Mouse (Mus musculus) midbrain, embryonic 14.5 days (tissue): ENCODE measurements at regions not wholly inside any gene's neighbourhood (a gene's known extent, or its start where the extent isn't known, plus 50 kb on each side); places are given as distances from the start of the nearest gene placed in this dataset.
A peak's percentile ranks its signal among the peaks of the same experiment; 100 is the strongest.
"Not testable (repeated sequence)": the region's sequence is repeated elsewhere in the genome, so short reads cannot be mapped to it uniquely, and the experiment has no call there.

ENCODE experiments used
- ATAC-seq: fragments of 200-750 bp; cut with Nextera tagmentation; 2 replicates; pipeline ENCODE4 v1.8.0; 2017; ENCODE audit warnings: moderate number of reproducible peaks, moderate library complexity; ENCODE audit not compliant: low FRiP score, low TSS enrichment
- DNase-seq: peaks from one replicate; pipeline ENCODE4 v3.0.0-alpha.2; 2015
- H3K27ac ChIP-seq: fragments of 300-500 bp; sonication (generic); replicated peaks from 2 replicates; pipeline ENCODE4 v1.5.1; 2014; ENCODE audit warnings: mild to moderate bottlenecking, low read depth, low read length, moderate library complexity
- H3K27me3 ChIP-seq: fragments of 300-500 bp; sonication (generic); 2 replicates; pipeline ENCODE4 v1.6.1; 2014; ENCODE audit warnings: low read length, control low read depth, mixed read lengths; ENCODE audit not compliant: control insufficient read depth, insufficient read depth
- H3K36me3 ChIP-seq: fragments of 300-500 bp; sonication (generic); 2 replicates; pipeline ENCODE4 v1.6.1; 2014; ENCODE audit warnings: low read length, control low read depth; ENCODE audit not compliant: control insufficient read depth, insufficient read depth
- H3K4me1 ChIP-seq: fragments of 300-500 bp; sonication (generic); 2 replicates; pipeline ENCODE4 v1.6.1; 2014; ENCODE audit warnings: mild to moderate bottlenecking, antibody characterized with exemption, low read length, control low read depth; ENCODE audit not compliant: control insufficient read depth, insufficient read depth
- H3K4me2 ChIP-seq: fragments of 300-500 bp; sonication (generic); 2 replicates; pipeline ENCODE4 v1.6.1; 2014; ENCODE audit warnings: mild to moderate bottlenecking, low read length, moderate library complexity
- H3K4me3 ChIP-seq: fragments of 300-500 bp; sonication (generic); replicated peaks from 2 replicates; pipeline ENCODE4 v1.5.1; 2014; ENCODE audit warnings: low read depth, low read length
- H3K9ac ChIP-seq: fragments of 300-500 bp; sonication (generic); replicated peaks from 2 replicates; pipeline ENCODE4 v1.6.1; 2014; ENCODE audit warnings: mild to moderate bottlenecking, low read length, moderate library complexity
- H3K9me3 ChIP-seq: fragments of 300-500 bp; sonication (generic); 2 replicates; pipeline ENCODE4 v1.6.1; 2016; ENCODE audit warnings: low read length, control low read depth, mixed read lengths; ENCODE audit not compliant: control insufficient read depth
- WGBS: fragments of 180-500 bp; shearing (Covaris S2); extraction: QIAGEN DNeasy Blood & Tissue Kit; methylation state at CpG from one replicate; pipeline ENCODE4 v1.1.7; 2014; 5-methylcytosine and 5-hydroxymethylcytosine counted together

DNA sequence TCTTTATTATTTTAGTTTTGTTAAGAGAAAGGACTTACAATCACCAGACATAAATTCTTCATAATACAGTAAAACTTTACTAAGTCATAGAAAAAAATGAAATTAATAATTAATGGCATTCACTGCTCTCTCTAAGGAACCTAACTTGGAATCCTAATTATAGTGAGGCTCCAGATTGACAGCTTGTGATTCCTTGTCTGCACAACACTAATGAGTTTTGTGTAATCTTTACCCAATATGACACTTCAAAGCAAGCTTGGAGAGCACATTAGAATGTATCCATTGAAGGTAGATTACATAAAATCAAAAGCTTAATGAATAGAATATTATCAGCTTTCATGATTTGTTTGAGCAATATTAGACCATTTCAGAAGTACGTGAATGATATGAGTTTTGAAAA is 1914.7 kb downstream of the Efna5 start:
- H3K4me1 ChIP-seq: no peaks in the 10 kb centered on the region
- WGBS: 41% methylated on average over 1 of the region's 1 CpGs
- no peaks in the 10 kb centered on the region for H3K9me3 ChIP-seq
- H3K27ac ChIP-seq: no peak overlapping the region
- DNase-seq: peak; percentile 39
- no peak overlapping the region for H3K4me2 ChIP-seq
- H3K4me3 ChIP-seq: no peak overlapping the region
- no peak overlapping the region for H3K9ac ChIP-seq
- no peaks in the 10 kb centered on the region for H3K27me3 ChIP-seq
- no peaks in the 10 kb centered on the region for H3K36me3 ChIP-seq
- no peak; the same call in 1 of the 2 replicates for ATAC-seq

DNA sequence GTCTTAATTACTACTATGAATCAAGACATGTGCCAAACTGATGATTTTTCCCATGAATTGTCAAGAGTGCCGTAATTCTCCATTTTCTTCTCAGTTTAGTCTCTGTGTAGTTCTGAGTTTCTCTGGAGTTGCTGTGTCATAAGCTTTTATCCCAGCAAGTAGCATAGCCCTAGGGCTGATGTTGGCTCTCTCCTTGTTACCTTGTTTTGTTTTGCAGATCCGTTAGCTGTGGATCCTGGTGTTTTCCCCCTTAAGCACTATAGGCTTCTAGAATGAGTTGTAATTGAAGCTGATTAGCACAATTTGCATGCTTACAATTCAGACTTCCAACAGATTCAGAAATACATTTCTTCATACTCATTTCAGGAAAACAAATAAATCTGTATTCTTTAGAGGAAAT is 1915.5 kb downstream of the Efna5 start:
- H3K27me3 ChIP-seq: no peaks in the 10 kb centered on the region
- WGBS: 44% methylated on average over 2 of the region's 2 CpGs
- no peak for ATAC-seq
- no peak overlapping the region for H3K4me3 ChIP-seq
- H3K4me1 ChIP-seq: no peaks in the 10 kb centered on the region
- no peak overlapping the region for H3K9ac ChIP-seq
- DNase-seq: peak; percentile 60
- no peaks in the 10 kb centered on the region for H3K36me3 ChIP-seq
- H3K9me3 ChIP-seq: no peaks in the 10 kb centered on the region
- no peak overlapping the region for H3K27ac ChIP-seq
- H3K4me2 ChIP-seq: no peak overlapping the region

DNA sequence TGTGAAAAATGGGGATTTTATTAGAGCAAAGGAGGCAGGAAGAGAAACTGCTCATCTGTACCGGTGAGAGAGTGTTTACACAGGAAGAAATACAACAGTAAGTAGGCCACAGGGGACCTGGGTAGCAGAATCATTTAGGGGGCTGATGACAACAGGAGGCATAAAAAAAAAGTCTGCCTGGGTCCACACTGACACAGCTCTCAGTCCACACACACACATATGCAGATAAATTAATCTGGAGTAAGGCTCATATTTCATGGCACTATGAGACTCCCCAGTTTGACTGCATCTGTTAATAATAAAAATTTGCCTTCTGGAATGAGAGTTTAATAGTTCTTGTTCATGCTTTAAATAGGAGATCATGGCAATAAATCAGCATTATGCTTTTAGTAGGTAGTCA is 1929.7 kb downstream of the Efna5 start:
- WGBS: 56% methylated on average over 1 of the region's 1 CpGs
- H3K27me3 ChIP-seq: no peaks in the 10 kb centered on the region
- no peak for ATAC-seq

DNA sequence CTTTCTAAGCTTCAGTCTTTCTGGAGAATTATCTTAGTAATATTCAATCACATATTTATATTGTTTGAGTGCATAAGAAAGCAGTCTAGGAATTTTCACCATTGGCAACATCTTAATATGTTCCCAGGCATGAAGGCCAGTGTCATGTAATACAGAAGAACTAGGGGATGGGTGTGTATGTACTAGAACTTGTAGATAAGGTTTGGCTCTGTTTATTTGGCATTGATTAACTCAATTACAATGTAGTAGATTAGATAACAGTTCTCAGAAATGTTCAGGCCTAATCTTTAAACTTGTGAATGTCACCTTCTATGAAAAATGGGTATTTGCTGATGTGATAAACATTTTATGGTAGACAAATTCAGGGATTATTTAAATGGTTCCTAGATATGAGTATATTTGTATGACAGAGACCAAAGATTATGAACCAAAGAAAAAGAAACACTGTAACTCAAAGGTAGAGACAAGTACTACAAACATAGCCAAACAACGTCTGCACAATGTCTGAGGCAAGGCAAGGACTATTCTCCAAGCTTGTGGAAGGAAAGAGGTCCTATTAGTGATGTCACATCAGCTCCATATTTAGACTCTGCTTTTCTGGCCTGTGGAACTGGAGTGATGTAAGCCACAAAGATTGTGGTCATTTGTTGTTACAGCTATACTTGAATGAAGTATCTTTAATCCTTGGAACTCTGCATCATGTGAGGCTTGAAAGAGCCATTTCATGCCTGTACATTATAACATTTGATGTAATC is 1924.8 kb upstream of the Nudt12 start:
- H3K27ac ChIP-seq: no peak overlapping the region

More for the DNA sequence above, 1929.7 kb downstream of the Efna5 start:
- Histone ChIP-seq H3K4me3 (no peak overlapping the region), H3K9me3 (no peaks in the 10 kb centered on the region), H3K9ac (no peak overlapping the region), H3K27ac (no peak overlapping the region), H3K4me1 (no peaks in the 10 kb centered on the region), H3K36me3 (no peaks in the 10 kb centered on the region), H3K4me2 (no peak overlapping the region)
- DNase-seq: peak; percentile 16

DNA sequence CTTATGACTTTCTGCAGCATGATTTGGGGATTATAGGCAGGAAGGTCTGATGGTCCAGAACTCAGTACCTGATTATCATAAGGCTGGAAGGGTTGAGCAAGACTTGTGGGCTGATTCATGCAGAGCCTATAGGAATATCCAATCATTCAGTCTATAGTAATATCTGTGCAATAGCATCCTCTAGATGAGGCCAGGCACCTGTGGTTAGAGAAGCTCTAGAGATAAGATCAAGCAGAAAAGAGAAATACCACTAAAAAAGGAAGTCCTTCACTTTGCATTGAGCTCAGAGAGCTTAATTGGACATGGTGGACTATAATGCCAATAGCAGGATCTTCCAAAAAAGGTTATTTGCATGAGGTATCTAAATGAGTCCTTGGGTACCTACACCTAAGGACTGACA is 1921.1 kb upstream of the Nudt12 start:
- Histone ChIP-seq H3K27ac (no peak overlapping the region), H3K4me1 (no peaks in the 10 kb centered on the region), H3K9ac (no peak overlapping the region), H3K27me3 (no peaks in the 10 kb centered on the region), H3K36me3 (no peaks in the 10 kb centered on the region), H3K4me3 (no peak overlapping the region), H3K4me2 (no peak overlapping the region), H3K9me3 (no peaks in the 10 kb centered on the region)
- ATAC-seq (no peak), DNase-seq (no peak)

More for the DNA sequence above, 1924.8 kb upstream of the Nudt12 start:
- 76% methylated on average over 1 of the region's 1 CpGs for WGBS
- Histone ChIP-seq H3K36me3 (no peaks in the 10 kb centered on the region), H3K4me1 (no peaks in the 10 kb centered on the region), H3K9me3 (no peaks in the 10 kb centered on the region), H3K9ac (no peak overlapping the region), H3K4me3 (no peak overlapping the region), H3K4me2 (no peak overlapping the region), H3K27me3 (no peaks in the 10 kb centered on the region)
- no peak for DNase-seq
- ATAC-seq: no peak

DNA sequence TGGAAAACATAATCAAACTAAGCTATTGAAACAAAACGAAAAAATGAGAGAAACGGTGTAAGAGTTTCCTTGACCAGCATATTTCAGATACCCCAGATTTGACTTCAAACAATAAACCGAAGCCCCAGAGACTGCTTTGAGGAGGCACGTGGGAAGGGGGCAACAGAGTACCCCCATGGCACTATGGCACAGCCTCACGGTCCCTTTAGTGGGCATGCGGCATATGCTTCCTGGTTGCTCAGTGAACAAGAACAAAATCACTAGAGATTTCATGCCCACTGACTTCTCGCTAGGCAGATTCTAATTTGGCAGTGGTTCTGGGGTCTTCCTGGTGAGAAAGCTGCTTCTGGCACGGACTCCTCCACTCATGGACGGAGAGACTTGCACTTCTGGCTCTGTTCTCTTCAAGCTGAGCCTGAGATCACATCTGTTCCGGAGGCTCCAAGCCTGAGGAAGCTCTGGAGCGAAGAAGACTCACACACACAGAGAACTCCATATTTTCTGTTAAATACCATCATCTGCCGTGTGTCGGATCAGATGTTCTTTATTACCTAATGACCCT is 1912.7 kb upstream of the Nudt12 start:
- DNase-seq (no peak), ATAC-seq (no peak)
- 90% methylated on average over 13 of the region's 13 CpGs for WGBS

DNA sequence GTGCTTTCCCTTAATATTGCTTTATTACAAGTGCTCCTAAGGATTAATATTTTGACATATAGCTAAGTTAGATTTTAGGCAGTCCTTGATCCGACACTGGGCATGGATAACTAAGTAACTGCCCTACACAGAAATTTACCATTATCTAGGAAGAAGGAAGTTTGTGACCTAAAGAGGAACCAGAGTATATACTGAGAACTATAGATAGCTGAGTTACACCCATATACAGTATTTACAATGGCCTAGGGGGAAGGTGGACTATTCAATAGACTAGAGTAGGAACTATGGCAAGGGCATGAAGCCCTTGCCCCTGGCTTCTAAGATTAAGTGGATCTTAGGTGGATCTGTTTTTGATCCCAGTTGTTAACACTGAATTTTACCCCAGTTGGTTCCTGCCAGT is 1869.5 kb upstream of the Nudt12 start:
- not testable (repeated sequence) for H3K36me3 ChIP-seq, H3K27me3 ChIP-seq, H3K4me1 ChIP-seq, DNase-seq, H3K4me3 ChIP-seq, H3K4me2 ChIP-seq, ATAC-seq, H3K9me3 ChIP-seq, H3K9ac ChIP-seq, H3K27ac ChIP-seq
- WGBS: 94% methylated on average over 1 of the region's 1 CpGs

More for the DNA sequence above, 1912.7 kb upstream of the Nudt12 start:
- Histone ChIP-seq H3K27me3 (no peaks in the 10 kb centered on the region), H3K9me3 (no peaks in the 10 kb centered on the region), H3K4me3 (no peak overlapping the region), H3K4me1 (no peaks in the 10 kb centered on the region), H3K36me3 (no peaks in the 10 kb centered on the region), H3K4me2 (no peak overlapping the region), H3K9ac (no peak overlapping the region), H3K27ac (no peak overlapping the region)

DNA sequence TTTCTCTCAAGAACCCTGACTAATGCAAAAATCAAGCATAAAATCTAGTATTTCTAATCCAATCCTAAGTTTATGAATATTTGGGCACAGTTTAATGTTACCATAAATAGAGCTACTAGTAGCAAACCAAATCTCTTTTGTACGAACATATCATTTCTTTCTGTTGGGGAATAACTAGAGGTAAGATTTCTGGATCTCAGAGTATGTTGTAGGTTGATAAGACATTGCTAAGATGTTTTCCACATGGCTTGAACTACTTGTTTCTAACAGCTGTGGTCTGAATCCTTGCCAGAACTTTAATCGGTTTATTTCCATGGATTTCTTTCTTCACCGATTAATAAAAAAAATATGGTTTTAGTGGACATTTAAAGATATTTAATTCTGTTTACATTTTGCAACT is 1844.3 kb upstream of the Nudt12 start:
- no peak overlapping the region for H3K27ac ChIP-seq
- no peaks in the 10 kb centered on the region for H3K27me3 ChIP-seq
- no peaks in the 10 kb centered on the region for H3K4me1 ChIP-seq
- no peak overlapping the region for H3K4me2 ChIP-seq
- WGBS: 87% methylated on average over 3 of the region's 3 CpGs
- no peak for ATAC-seq
- DNase-seq: no peak
- H3K9ac ChIP-seq: no peak overlapping the region
- H3K4me3 ChIP-seq: no peak overlapping the region
- H3K36me3 ChIP-seq: no peaks in the 10 kb centered on the region
- H3K9me3 ChIP-seq: no peaks in the 10 kb centered on the region

DNA sequence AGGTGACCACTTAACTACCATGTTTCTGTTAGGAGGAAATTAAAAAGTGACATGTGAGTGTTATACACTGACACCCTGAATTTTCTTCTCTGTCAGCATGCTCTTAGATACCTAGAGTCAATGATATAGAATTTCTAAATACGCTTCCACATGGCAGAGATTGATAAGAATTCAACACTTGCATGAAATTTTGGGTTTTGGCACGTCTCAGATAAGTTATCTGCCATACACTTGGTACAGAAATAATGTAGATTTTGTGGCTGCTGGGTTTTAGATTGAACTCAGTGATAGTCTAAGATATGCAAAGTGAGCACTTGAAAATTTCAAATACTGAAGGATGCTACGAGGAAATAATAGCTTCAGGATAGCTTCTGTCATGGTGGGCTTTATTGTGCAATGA is 1841.5 kb upstream of the Nudt12 start:
- no peak overlapping the region for H3K9ac ChIP-seq
- no peak overlapping the region for H3K4me2 ChIP-seq
- no peak for DNase-seq
- no peak for ATAC-seq
- 72% methylated on average over 3 of the region's 3 CpGs for WGBS
- H3K27me3 ChIP-seq: no peaks in the 10 kb centered on the region
- H3K9me3 ChIP-seq: no peaks in the 10 kb centered on the region
- no peaks in the 10 kb centered on the region for H3K36me3 ChIP-seq
- H3K4me1 ChIP-seq: no peaks in the 10 kb centered on the region
- no peak overlapping the region for H3K27ac ChIP-seq
- H3K4me3 ChIP-seq: no peak overlapping the region
